Comparison of ENCODE assay signal across 8 mouse cellular contexts in genomic region chr8:86756948-86757733, GRCm38 (mm10). TPM values are rescaled to one million over a fixed set of nuclear protein-coding genes. Genes with fewer than 3 reads are reported as not detected.
DNase-seq lines count a peak whose midpoint lies in the region; ATAC-seq and TF ChIP-seq lines count a peak whose summit lies in the region.
"Had no signal": no experiment of that assay in that cellular context is flagged by ENCODE, and none has a peak within 500 bp of the region (broad histone marks: within the 10 kb centered on the region; RNA-seq: fewer than 3 reads in every experiment).

No protein-coding gene starts in this region.

- H3K27ac ChIP-seq in heart, embryonic 13.5 days (replicated peaks), result no peak overlapping the region
- H3K27ac ChIP-seq in kidney, embryonic 14.5 days (ENCODE audit: low read depth, low read length), result no peak overlapping the region
- H3K27ac ChIP-seq in liver, embryonic 14.5 days, result no peak overlapping the region
- no peak overlapping the region for H3K27ac ChIP-seq in neural tube, embryonic 11.5 days (ENCODE audit: low read depth, low read length)
- H3K27ac ChIP-seq: limb, embryonic 15.5 days had no signal

- no peaks in the 10 kb centered on the region for H3K9me3 ChIP-seq in heart, embryonic 13.5 days
- H3K9me3 ChIP-seq in kidney, embryonic 14.5 days (ENCODE audit: control insufficient read depth, low read length), result no peaks in the 10 kb centered on the region
- H3K9me3 ChIP-seq in liver, embryonic 14.5 days (ENCODE audit: control insufficient read depth, low read length), result no peaks in the 10 kb centered on the region
- no peaks in the 10 kb centered on the region for H3K9me3 ChIP-seq in neural tube, embryonic 11.5 days (ENCODE audit: control insufficient read depth, low read length)
- H3K9me3 ChIP-seq: limb, embryonic 15.5 days had no signal

- no peaks in the 10 kb centered on the region for H3K36me3 ChIP-seq in heart, embryonic 13.5 days
- no peaks in the 10 kb centered on the region for H3K36me3 ChIP-seq in kidney, embryonic 14.5 days (ENCODE audit: control insufficient read depth, insufficient read depth, low read length)
- no peaks in the 10 kb centered on the region for H3K36me3 ChIP-seq in liver, embryonic 14.5 days (replicated peaks; ENCODE audit: control insufficient read depth, insufficient read depth, low read depth)
- no peaks in the 10 kb centered on the region for H3K36me3 ChIP-seq in neural tube, embryonic 11.5 days (ENCODE audit: control insufficient read depth, insufficient read depth, low read length)
- H3K36me3 ChIP-seq: limb, embryonic 15.5 days had no signal

- H3K27me3 ChIP-seq in heart, embryonic 13.5 days (replicated peaks), result no peaks in the 10 kb centered on the region; the same call in 1 of the 2 replicates
- H3K27me3 ChIP-seq in kidney, embryonic 14.5 days (ENCODE audit: control insufficient read depth, insufficient read depth, low read length), result no peaks in the 10 kb centered on the region
- no peaks in the 10 kb centered on the region; the same call in 1 of the 2 replicates for H3K27me3 ChIP-seq in liver, embryonic 14.5 days (ENCODE audit: control insufficient read depth, insufficient read depth, low read length)
- no peaks in the 10 kb centered on the region for H3K27me3 ChIP-seq in neural tube, embryonic 11.5 days (ENCODE audit: control insufficient read depth, insufficient read depth, low read length)
- H3K27me3 ChIP-seq: limb, embryonic 15.5 days had no signal

- peaks cover 9% of the 10 kb centered on the region for H3K4me1 ChIP-seq in heart, embryonic 13.5 days
- no peaks in the 10 kb centered on the region for H3K4me1 ChIP-seq in kidney, embryonic 14.5 days (ENCODE audit: control insufficient read depth, insufficient read depth, low read length)
- H3K4me1 ChIP-seq in liver, embryonic 14.5 days (replicated peaks; ENCODE audit: control insufficient read depth in 2 of 2, insufficient read depth in 2 of 2, low read length in 1 of 2), result peaks cover 13 to 18% of the 10 kb centered on the region in 2 experiments
- peaks cover 3% of the 10 kb centered on the region; the same call in 1 of the 2 replicates for H3K4me1 ChIP-seq in neural tube, embryonic 11.5 days (ENCODE audit: control insufficient read depth, insufficient read depth, low read length)
- H3K4me1 ChIP-seq: limb, embryonic 15.5 days had no signal

- peak overlapping the region; percentile 43 for H3K4me2 ChIP-seq in heart, embryonic 13.5 days
- H3K4me2 ChIP-seq in kidney, embryonic 14.5 days (replicated peaks; ENCODE audit: low read depth, low read length), result 0 out of 2 replicates have a peak overlapping the region, but pooled peaks have one; percentile 15
- H3K4me2 ChIP-seq in liver, embryonic 14.5 days (ENCODE audit: low read depth), result peak overlapping the region; percentile 6; the same call in 1 of the 2 replicates
- peak overlapping the region; percentile 24 for H3K4me2 ChIP-seq in neural tube, embryonic 11.5 days (ENCODE audit: low read depth)
- H3K4me2 ChIP-seq: limb, embryonic 15.5 days had no signal

- no peak for TF ChIP-seq CTCF in liver, embryonic 14.5 days (IDR thresholded peaks at IDR 0.05; ENCODE audit: low read depth)

- no peak for TF ChIP-seq EP300 in liver, embryonic 14.5 days (IDR thresholded peaks at IDR 0.05; ENCODE audit: low read depth)

- no peak for ATAC-seq in heart, embryonic 13.5 days (ENCODE audit: extremely low read depth, insufficient number of reproducible peaks, low FRiP score, low TSS enrichment)
- ATAC-seq in kidney, embryonic 14.5 days (ENCODE audit: low FRiP score, low TSS enrichment), result no peak
- ATAC-seq in liver, embryonic 14.5 days (ENCODE audit: insufficient read depth), result no peak
- no peak for ATAC-seq in neural tube, embryonic 11.5 days (ENCODE audit: insufficient read depth, low FRiP score, low TSS enrichment)

- no peak overlapping the region for H3K4me3 ChIP-seq in heart, embryonic 13.5 days
- no peak overlapping the region for H3K4me3 ChIP-seq in kidney, embryonic 14.5 days (ENCODE audit: low read length)
- no peak overlapping the region for H3K4me3 ChIP-seq in liver, embryonic 14.5 days (ENCODE audit: insufficient read depth in 1 of 2, low read depth in 2 of 2, low read length in 2 of 2)
- H3K4me3 ChIP-seq in neural tube, embryonic 11.5 days (ENCODE audit: low read depth, low read length), result no peak overlapping the region
- H3K4me3 ChIP-seq: limb, embryonic 15.5 days had no signal

- no peak overlapping the region for H3K9ac ChIP-seq in heart, embryonic 13.5 days
- H3K9ac ChIP-seq in kidney, embryonic 14.5 days (ENCODE audit: low read depth, low read length), result no peak overlapping the region
- H3K9ac ChIP-seq in liver, embryonic 14.5 days (replicated peaks), result no peak overlapping the region
- peak overlapping the region; percentile 35; the same call in 1 of the 2 replicates for H3K9ac ChIP-seq in neural tube, embryonic 11.5 days (ENCODE audit: low read length)
- H3K9ac ChIP-seq: limb, embryonic 15.5 days had no signal

- 30% methylated on average over 23 of the region's 23 CpGs for WGBS in heart, embryonic 13.5 days
- 24% methylated on average over 23 of the region's 23 CpGs for WGBS in kidney, embryonic 14.5 days
- 34% methylated on average over 23 of the region's 23 CpGs for WGBS in liver, embryonic 14.5 days (ENCODE audit: insufficient replicate concordance)
- 20% methylated on average over 23 of the region's 23 CpGs for WGBS in neural tube, embryonic 11.5 days

- DNase-seq in WW6 (ENCODE audit: low read depth, low spot score), result peak; percentile 36
- DNase-seq in cerebellum, postnatal 36 days, result peak; percentile 23 to 24
- no peak for DNase-seq in liver, embryonic 14.5 days (ENCODE audit: low read depth in 3 of 3, low spot score in 3 of 3)
- peak; percentile 35 for DNase-seq in neural tube, embryonic 11.5 days (ENCODE audit: low spot score)
- no peak for DNase-seq in spleen, adult 12 weeks (ENCODE audit: low spot score)

RNA-seq across cellular contexts. Expression of gene Siah1a, which starts 11.4 kb away (rescaled TPM):
- 30.1 and 30.8 TPM in 2 replicates for polyA plus RNA-seq in heart, embryonic 13.5 days (2015; fragmentation: Nextera tagmentation; extraction: Ambion mirVana)
- 50.3 and 54.0 TPM in 2 replicates for polyA plus RNA-seq in kidney, embryonic 14.5 days (2014; fragmentation: Nextera tagmentation; extraction: Ambion mirVana)
- polyA plus RNA-seq in liver, embryonic 14.5 days (2012; rRNA removed), result 8.7 and 9.5 TPM in 2 replicates
- 14.0 and 16.0 TPM in 2 replicates for polyA plus RNA-seq in liver, embryonic 14.5 days (2014; fragmentation: Nextera tagmentation; extraction: Ambion mirVana)
- polyA plus RNA-seq in neural tube, embryonic 11.5 days (2014; fragmentation: Nextera tagmentation; extraction: Ambion mirVana), result 74.9 and 75.6 TPM in 2 replicates

RNA-seq across cellular contexts. Expression of gene Gm10638, which starts 11.6 kb away (rescaled TPM):
- 3.0 and 3.3 TPM in 2 replicates for polyA plus RNA-seq in heart, embryonic 13.5 days (2015; fragmentation: Nextera tagmentation; extraction: Ambion mirVana)
- polyA plus RNA-seq in kidney, embryonic 14.5 days (2014; fragmentation: Nextera tagmentation; extraction: Ambion mirVana), result 5.6 and 6.7 TPM in 2 replicates
- 0.27 and 0.33 TPM in 2 replicates for polyA plus RNA-seq in liver, embryonic 14.5 days (2012; rRNA removed)
- polyA plus RNA-seq in liver, embryonic 14.5 days (2014; fragmentation: Nextera tagmentation; extraction: Ambion mirVana), result 1.1 and 1.5 TPM in 2 replicates
- 3.2 and 4.9 TPM in 2 replicates for polyA plus RNA-seq in neural tube, embryonic 11.5 days (2014; fragmentation: Nextera tagmentation; extraction: Ambion mirVana)

Comparison
In these comparisons a context has a peak if more than half of its experiments do, and no peak if none do; other contexts are left out.
1. DNase-seq: peak in WW6 (single experiment), cerebellum, postnatal 36 days (2 of 2) and neural tube, embryonic 11.5 days (single experiment); none in liver, embryonic 14.5 days (0 of 3) and spleen, adult 12 weeks (single experiment).
2. Peak in every context shown above with its lines, with median percentiles within 50 percentile points of each other: H3K4me2 ChIP-seq.